Mouse (Mus musculus) layer of hippocampus, adult 2 months (tissue): ENCODE results near the gene Vmn1r48. TPM values are rescaled to one million over a fixed set of nuclear protein-coding genes. Genes with fewer than 3 reads are reported as not detected.
"Not testable (repeated sequence)": the region's sequence is repeated elsewhere in the genome, so short reads cannot be mapped to it uniquely, and the experiment has no call there.

Experiments
- DNase-seq, 2 experiments: peaks; one replicate each; pipeline ENCODE4 v3.0.0; 2022; ENCODE audit warnings: low spot score in 2 of 2
- H3K27ac ChIP-seq: fragments of 200-600 bp; 2 replicates; pipeline ENCODE4 v1.8.1; 2022
- H3K4me3 ChIP-seq: fragments of 200-600 bp; 2 replicates; pipeline ENCODE4 v1.8.1; 2022; ENCODE audit warnings: mild to moderate bottlenecking
- CTCF ChIP-seq: fragments of 200-600 bp; conservative IDR thresholded peaks from 2 replicates; pipeline ENCODE4 v1.8.1; 2022; ENCODE audit warnings: antibody characterized with exemption, mild to moderate bottlenecking, moderate library complexity
- long read RNA-seq, 2 experiments: library from polyadenylated mRNA; stranded (forward); transcript quantifications; one replicate each; pipeline ENCODE4 v2.0.0; 2021; ENCODE audit warnings: borderline mapping rate in 2 of 2
- total RNA-seq, 2 experiments: library from RNA; stranded (reverse); gene quantifications; 2 replicates each; pipeline ENCODE4 v1.2.3; 2021

Vmn1r48 gene
- not detected for total RNA-seq
- long read RNA-seq, experiment 1, result 0 reads
- long read RNA-seq, experiment 2, result 0 reads

DNA sequence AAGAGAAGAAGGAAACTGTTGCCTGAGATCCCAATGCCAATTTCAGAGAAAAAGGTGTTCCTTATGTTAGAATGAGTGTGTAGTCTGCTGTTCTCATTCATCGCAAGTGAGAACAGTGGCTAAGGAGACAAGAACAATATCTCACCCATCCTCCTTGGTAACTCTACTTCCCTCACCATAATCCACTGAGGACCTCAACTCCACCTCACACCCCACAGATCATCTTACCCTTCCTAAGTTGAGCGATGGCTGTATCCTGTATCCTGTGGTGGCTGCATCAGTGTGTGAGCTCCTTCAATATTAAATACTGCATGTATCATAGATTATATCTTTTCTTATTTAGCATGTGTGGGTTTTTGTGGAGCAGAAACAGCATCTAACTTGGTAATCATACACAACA is at the start of gene Vmn1r48:
Vmn1r48 (minus strand) TSS at position 101 of the 400 bp plus-strand sequence.
- not testable (repeated sequence) for H3K4me3 ChIP-seq, H3K27ac ChIP-seq, DNase-seq

DNA sequence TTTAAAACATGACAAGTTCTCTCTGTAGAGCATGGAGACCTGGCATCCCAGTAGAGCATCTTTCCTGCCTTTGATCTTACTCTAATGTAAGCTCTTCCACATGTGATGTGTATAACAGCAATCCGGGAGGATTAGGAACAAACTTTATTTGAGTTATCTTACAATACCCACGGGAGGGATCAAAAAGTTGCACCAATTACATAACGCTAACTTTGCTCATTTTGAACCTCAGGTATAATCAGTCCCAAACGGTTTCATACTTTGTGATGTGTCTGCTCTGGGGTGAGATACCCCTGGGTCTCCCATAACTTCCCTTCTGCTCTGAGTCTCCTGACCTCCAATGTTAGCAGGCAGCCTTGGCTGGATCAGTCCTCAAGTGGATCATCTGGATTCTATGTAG is 41.8 kb upstream of the Vmn1r48 start, which contains the start of gene Vmn1r49:
Vmn1r49 (minus strand) TSS at position 101 of the 400 bp plus-strand sequence.
- TF ChIP-seq CTCF, result no peak
- no peak within 1 kb of the TSS for H3K27ac ChIP-seq
- no peak for DNase-seq
- no peak within 1 kb of the TSS for H3K4me3 ChIP-seq

DNA sequence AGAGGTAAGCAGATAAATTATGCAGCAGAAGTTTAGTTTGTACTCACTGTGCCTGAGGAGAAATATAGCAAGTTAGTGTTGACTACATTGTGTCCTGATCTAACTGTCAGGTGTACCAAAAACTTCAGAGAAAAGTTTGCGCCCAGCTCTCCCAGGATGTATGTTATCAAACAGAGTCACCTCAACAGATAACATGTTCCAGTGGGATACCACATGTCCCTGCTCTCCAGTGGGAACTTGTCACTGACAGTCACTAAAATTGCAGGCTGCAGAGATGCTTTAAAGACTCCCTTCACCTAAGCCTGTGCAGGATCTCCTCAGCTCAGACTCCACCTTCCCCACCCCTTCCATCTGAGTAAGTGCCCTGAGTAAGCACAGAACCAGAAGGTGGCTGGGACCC is 20.8 kb downstream of the Vmn1r48 start, which contains the start of gene Vmn1r47:
Vmn1r47 (plus strand) TSS at position 301 of the 400 bp plus-strand sequence.
- not testable (repeated sequence) for H3K4me3 ChIP-seq, H3K27ac ChIP-seq, DNase-seq

DNA sequence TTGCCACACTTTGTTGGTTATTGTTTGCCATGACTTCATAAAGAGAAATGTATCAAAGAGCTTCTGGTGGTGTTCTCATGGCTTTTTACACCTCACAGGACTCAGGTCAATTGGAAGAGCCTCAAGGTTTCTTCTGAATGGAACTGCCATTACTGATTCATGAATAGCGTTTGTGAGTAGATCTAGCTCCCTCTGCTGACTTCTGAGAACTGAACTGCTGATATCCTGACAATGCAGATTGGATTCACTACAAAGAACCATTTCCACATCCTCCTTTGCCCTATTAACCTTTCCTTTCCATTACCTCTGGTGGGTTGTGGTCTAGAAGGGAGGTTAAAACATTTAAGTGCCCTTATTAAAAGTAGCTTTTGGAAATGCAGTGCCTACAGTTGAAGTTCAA is 50.7 kb downstream of the Vmn1r48 start:
- Histone ChIP-seq H3K27ac (no peak overlapping the region), H3K4me3 (no peak overlapping the region)
- TF ChIP-seq CTCF, result peak; percentile 38
- DNase-seq, result no peak

Other genes with a start within 250 kb of the Vmn1r48 start
- not detected for gene Vmn1r42, start 160.4 kb downstream of the Vmn1r48 start, total RNA-seq
- not detected for gene Vmn1r43, start 160.4 kb downstream of the Vmn1r48 start, total RNA-seq
- gene Vmn1r44, start 153.2 kb downstream of the Vmn1r48 start, total RNA-seq, result not detected
- gene Vmn1r45, start 96.2 kb downstream of the Vmn1r48 start, total RNA-seq, result not detected
- gene Vmn1r46, start 67.5 kb downstream of the Vmn1r48 start, total RNA-seq, result not detected
- gene Vmn1r47, start 20.7 kb downstream of the Vmn1r48 start, total RNA-seq, result not detected
- not detected for gene Vmn1r49, start 41.7 kb upstream of the Vmn1r48 start, total RNA-seq
- not detected for gene Vmn1r50, start 64.6 kb upstream of the Vmn1r48 start, total RNA-seq
- not detected for gene Vmn1r51, start 85.8 kb upstream of the Vmn1r48 start, total RNA-seq
- gene Vmn1r52, start 138.0 kb upstream of the Vmn1r48 start, total RNA-seq, result not detected
- gene V1ra8, start 166.0 kb upstream of the Vmn1r48 start, total RNA-seq, result not detected
- gene Vmn1r53, start 187.6 kb upstream of the Vmn1r48 start, total RNA-seq, result not detected
- not detected for gene Vmn1r54, start 209.5 kb upstream of the Vmn1r48 start, total RNA-seq